Mouse (Mus musculus): ENCODE results near the gene Mfap2. TPM values are rescaled to one million over a fixed set of nuclear protein-coding genes. Genes with fewer than 3 reads are reported as not detected.

Mfap2 gene
- polyA plus RNA-seq, 1 experiment from 2014 or later: 287 TPM

- Histone ChIP-seq H3K4me3 (no peak overlapping the region), H3K9me3 (no peaks in the 10 kb centered on the region), H3K4me1 (no peaks in the 10 kb centered on the region), H3K27me3 (no peaks in the 10 kb centered on the region), H3K4me2 (replicated peaks) (no peak overlapping the region), H3K36me3 (peaks cover 78% of the 10 kb centered on the region), H3K9ac (replicated peaks) (0 out of 2 replicates have a peak overlapping the region, but pooled peaks have one; percentile 1), H3K27ac (replicated peaks) (no peak overlapping the region)
- ATAC-seq (ENCODE audit: low FRiP score, low read depth): no peak
- 93% methylated on average over 10 of the region's 10 CpGs for WGBS
Measured at GRCm38 (mm10) chr4:140977278-140977677, 32.9 kb upstream of the Mfap2 start.

- Histone ChIP-seq H3K4me1 (peaks cover 1% of the 10 kb centered on the region; the same call in 1 of the 2 replicates), H3K27ac (replicated peaks) (no peak overlapping the region), H3K9me3 (no peaks in the 10 kb centered on the region), H3K4me2 (replicated peaks) (no peak overlapping the region), H3K36me3 (peaks cover 69% of the 10 kb centered on the region), H3K27me3 (no peaks in the 10 kb centered on the region), H3K4me3 (no peak overlapping the region), H3K9ac (replicated peaks) (no peak overlapping the region)
- WGBS: 96% methylated on average over 14 of the region's 14 CpGs
- ATAC-seq (ENCODE audit: low FRiP score, low read depth): no peak
Measured at GRCm38 (mm10) chr4:140977886-140978692, 32.1 kb upstream of the Mfap2 start.

DNA sequence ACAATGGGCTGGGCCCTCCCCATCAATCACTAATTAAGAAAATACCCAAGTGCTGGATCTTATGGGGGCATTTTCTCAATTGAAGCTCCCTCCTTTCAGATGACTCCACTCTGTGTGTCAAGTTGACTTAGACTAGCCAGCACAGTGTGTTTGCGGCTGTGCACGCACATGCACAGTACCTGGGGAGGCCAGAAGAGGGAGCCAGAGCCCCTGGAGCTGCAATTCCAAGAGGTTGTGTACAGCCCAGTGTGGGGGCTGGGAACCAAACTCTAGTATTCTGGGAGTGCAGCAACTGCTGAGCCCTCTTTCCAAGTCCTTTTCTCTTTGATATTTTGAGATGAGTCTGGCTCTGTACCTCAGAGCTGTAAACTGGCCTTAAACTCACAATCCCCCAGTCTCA, 28.6 kb upstream of the Mfap2 start:
- Histone ChIP-seq H3K9me3 (no peaks in the 10 kb centered on the region), H3K4me3 (no peak overlapping the region), H3K4me2 (replicated peaks) (no peak overlapping the region), H3K27ac (replicated peaks) (no peak overlapping the region), H3K4me1 (peaks cover 10% of the 10 kb centered on the region), H3K36me3 (peaks cover 34% of the 10 kb centered on the region), H3K9ac (replicated peaks) (no peak overlapping the region), H3K27me3 (0 out of 2 replicates have a peak, but pooled peaks cover 8% of the 10 kb centered on the region)
- ATAC-seq (ENCODE audit: low FRiP score, low read depth): no peak
- WGBS: 92% methylated on average over 2 of the region's 2 CpGs

DNA sequence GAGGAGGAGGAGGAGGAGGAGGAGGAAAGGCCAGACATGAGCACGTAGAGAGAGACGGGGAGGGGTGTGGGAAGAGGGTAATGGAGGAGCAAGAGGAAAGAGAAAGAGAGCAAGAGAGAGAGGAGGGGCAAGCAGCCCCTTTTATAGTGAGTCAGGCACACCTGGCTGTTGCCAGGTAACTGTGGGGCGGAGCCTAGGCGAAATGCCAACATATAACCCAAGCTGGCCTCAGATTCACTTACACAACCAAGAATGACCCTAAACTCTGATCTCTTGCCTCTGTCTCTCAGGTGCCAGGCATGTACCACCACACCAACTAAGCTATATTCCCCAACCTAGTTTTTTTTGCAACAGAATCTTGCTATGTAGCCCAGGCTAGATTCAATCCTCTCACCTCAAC, 27.4 kb upstream of the Mfap2 start:
- Histone ChIP-seq H3K4me1 (peaks cover 15% of the 10 kb centered on the region), H3K4me2 (replicated peaks) (no peak overlapping the region), H3K36me3 (peaks cover 22% of the 10 kb centered on the region), H3K9me3 (no peaks in the 10 kb centered on the region), H3K4me3 (no peak overlapping the region), H3K27me3 (0 out of 2 replicates have a peak, but pooled peaks cover 8% of the 10 kb centered on the region), H3K9ac (replicated peaks) (no peak overlapping the region), H3K27ac (replicated peaks) (no peak overlapping the region)
- 68% methylated on average over 4 of the region's 4 CpGs for WGBS
- ATAC-seq (ENCODE audit: low FRiP score, low read depth): no peak

DNA sequence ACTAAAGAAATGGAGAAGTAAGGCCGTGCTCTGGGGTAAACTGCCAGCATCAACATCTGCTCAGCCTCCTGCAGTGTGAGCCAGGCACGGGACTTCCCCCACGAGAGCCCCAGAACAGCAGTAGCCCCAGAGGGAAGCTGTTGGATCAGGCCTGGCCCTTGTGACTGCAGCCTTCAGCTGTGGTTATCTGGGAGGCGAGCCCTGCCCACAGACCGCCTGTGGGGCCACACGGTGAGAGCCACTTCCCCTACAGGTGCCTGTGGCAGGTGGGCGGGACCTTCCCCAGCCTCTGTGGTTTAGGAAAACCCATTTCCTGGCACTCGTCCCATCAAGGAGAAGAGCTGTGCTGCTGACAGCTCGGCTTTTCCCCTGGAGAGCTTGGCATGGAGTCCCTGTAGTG, 26.8 kb upstream of the Mfap2 start:
- Histone ChIP-seq H3K4me3 (no peak overlapping the region), H3K9ac (replicated peaks) (no peak overlapping the region), H3K27me3 (0 out of 2 replicates have a peak, but pooled peaks cover 8% of the 10 kb centered on the region), H3K4me1 (peaks cover 21% of the 10 kb centered on the region), H3K4me2 (replicated peaks) (no peak overlapping the region), H3K36me3 (peaks cover 16% of the 10 kb centered on the region), H3K27ac (replicated peaks) (no peak overlapping the region), H3K9me3 (no peaks in the 10 kb centered on the region)
- WGBS: 22% methylated on average over 9 of the region's 9 CpGs
- ATAC-seq (ENCODE audit: low FRiP score, low read depth): no peak

- WGBS: 87% methylated on average over 6 of the region's 6 CpGs
- no peak for ATAC-seq (ENCODE audit: low FRiP score, low read depth)
- H3K27ac ChIP-seq (replicated peaks): no peak overlapping the region
Measured at GRCm38 (mm10) chr4:140984544-140984943, 25.7 kb upstream of the Mfap2 start.

DNA sequence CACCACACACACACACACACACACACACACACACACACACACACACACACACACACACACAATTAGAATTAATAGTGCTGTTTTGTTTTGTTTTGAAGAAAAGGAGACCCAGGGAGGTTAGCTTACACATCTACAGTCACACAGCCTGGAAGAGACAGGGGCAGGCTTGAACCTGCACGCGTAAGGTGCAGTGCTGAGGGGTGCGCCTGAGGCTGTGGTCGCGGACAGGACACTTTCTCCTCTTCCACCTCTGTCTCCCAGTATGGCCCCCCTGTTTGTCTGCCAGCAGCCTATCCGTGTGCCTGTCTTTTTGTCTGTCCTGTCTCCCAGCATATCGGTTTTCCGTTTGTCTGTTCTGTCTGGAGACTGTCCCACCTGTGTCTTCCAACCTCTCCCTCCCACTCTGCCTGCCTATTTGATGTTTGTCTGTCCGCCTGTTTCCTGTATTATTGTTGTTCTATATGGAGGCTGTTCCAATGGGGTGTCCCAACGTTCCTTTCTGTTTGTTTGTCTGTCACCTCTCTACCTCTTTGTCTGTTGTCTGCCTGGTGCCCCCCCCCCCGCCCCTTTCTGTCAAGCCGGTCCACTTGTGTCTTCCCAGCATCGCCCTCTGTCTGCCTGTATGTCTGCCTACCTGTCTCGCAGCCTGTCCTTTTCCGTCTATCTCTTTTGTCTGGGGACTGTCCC, 24.1 kb upstream of the Mfap2 start:
- 27% methylated on average over 15 of the region's 15 CpGs for whole genome bisulfite sequencing
- H3K4me3 ChIP-seq: peak overlapping the region; percentile 69
- H3K9ac ChIP-seq (replicated peaks): peak overlapping the region; percentile 77
- H3K4me2 ChIP-seq (replicated peaks): peak overlapping the region; percentile 59
- H3K27me3 ChIP-seq: 0 out of 2 replicates have a peak, but pooled peaks cover 8% of the 10 kb centered on the region
- H3K27ac ChIP-seq (replicated peaks): peak overlapping the region; percentile 62
- no peaks in the 10 kb centered on the region for H3K36me3 ChIP-seq
- H3K9me3 ChIP-seq: no peaks in the 10 kb centered on the region
- peaks cover 38% of the 10 kb centered on the region for H3K4me1 ChIP-seq
- ATAC-seq (ENCODE audit: low FRiP score, low read depth): peak; percentile 31; the same call in 1 of the 2 replicates

More at GRCm38 (mm10) chr4:140984544-140984943, 25.7 kb upstream of the Mfap2 start:
- Histone ChIP-seq H3K4me3 (no peak overlapping the region), H3K36me3 (peaks cover 5% of the 10 kb centered on the region), H3K9ac (replicated peaks) (no peak overlapping the region), H3K9me3 (no peaks in the 10 kb centered on the region), H3K4me1 (peaks cover 31% of the 10 kb centered on the region), H3K4me2 (replicated peaks) (no peak overlapping the region), H3K27me3 (0 out of 2 replicates have a peak, but pooled peaks cover 8% of the 10 kb centered on the region)

GRCm38 (mm10) chr4:140986711-140987395, 23.4 kb upstream of the Mfap2 start, which contains the start of gene Atp13a2:
Gene Atp13a2, plus strand, starts transcription at chr4:140986873.
- H3K27me3 ChIP-seq: 0 out of 2 replicates have a peak, but pooled peaks cover 8% of the 10 kb centered on the region
- H3K4me1 ChIP-seq: peaks cover 38% of the 10 kb centered on the region
- under 1% methylated on average over 55 of the region's 58 CpGs for WGBS

GRCm38 (mm10) chr4:140987476-140987875, 22.7 kb upstream of the Mfap2 start:
- Histone ChIP-seq H3K27me3 (0 out of 2 replicates have a peak, but pooled peaks cover 8% of the 10 kb centered on the region), H3K36me3 (peaks cover 8% of the 10 kb centered on the region), H3K4me1 (peaks cover 38% of the 10 kb centered on the region), H3K9ac (replicated peaks) (peak overlapping the region; percentile 77), H3K9me3 (no peaks in the 10 kb centered on the region), H3K27ac (replicated peaks) (no peak overlapping the region), H3K4me3 (peak overlapping the region; percentile 69), H3K4me2 (replicated peaks) (peak overlapping the region; percentile 59)
- ATAC-seq (ENCODE audit: low FRiP score, low read depth): no peak; the same call in 1 of the 2 replicates
- WGBS: 36% methylated on average over 7 of the region's 7 CpGs

More at GRCm38 (mm10) chr4:140986711-140987395, 23.4 kb upstream of the Mfap2 start, which contains the start of gene Atp13a2:
- Histone ChIP-seq H3K27ac (replicated peaks) (peak within 1 kb of the TSS; percentile 62), H3K9ac (replicated peaks) (peak within 1 kb of the TSS; percentile 77), H3K36me3 (peaks cover 2% of the 10 kb centered on the region; the same call in 1 of the 2 replicates), H3K4me3 (peak within 1 kb of the TSS; percentile 69), H3K4me2 (replicated peaks) (peak within 1 kb of the TSS; percentile 59), H3K9me3 (no peaks in the 10 kb centered on the region)
- ATAC-seq (ENCODE audit: low FRiP score, low read depth): peak; percentile 94

DNA sequence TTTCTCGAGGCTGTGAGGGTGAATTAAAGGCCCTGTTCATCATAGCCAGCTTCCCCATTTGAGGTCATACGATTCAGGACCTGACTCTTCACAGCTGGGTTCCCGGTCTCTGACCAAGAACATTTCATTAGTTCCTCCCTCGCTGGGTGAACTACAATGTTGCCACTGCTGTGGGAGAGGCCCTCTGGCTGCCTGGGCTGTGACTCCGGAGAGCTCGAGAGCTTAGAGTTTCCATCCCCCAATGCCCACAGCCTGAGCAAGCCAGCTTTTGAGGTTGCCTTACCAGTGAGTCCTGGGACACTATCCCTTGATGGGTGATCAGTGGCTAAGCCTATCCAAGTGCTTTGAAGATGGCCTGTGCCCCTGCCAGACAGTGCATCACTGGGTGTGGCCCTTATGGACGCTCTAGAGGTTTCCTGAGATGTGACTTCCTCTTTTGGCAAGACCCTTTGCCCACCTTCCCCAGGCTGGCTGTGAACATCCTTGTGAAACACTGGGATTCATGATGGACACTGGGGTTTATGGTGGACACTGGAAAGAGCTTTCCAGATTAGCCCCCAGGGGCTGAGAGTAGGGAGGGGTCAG, 21.4 kb upstream of the Mfap2 start:
- Histone ChIP-seq H3K4me2 (replicated peaks) (peak overlapping the region; percentile 59), H3K9ac (replicated peaks) (0 out of 2 replicates have a peak overlapping the region, but pooled peaks have one; percentile 7), H3K36me3 (peaks cover 20% of the 10 kb centered on the region), H3K9me3 (no peaks in the 10 kb centered on the region), H3K27ac (replicated peaks) (0 out of 2 replicates have a peak overlapping the region, but pooled peaks have one; percentile 15), H3K27me3 (0 out of 2 replicates have a peak, but pooled peaks cover 8% of the 10 kb centered on the region), H3K4me1 (peaks cover 30% of the 10 kb centered on the region), H3K4me3 (peak overlapping the region; percentile 14; the same call in 1 of the 2 replicates)
- ATAC-seq (ENCODE audit: low FRiP score, low read depth): no peak
- 69% methylated on average over 7 of the region's 7 CpGs for WGBS

- 91% methylated on average over 14 of the region's 14 CpGs for WGBS
- Histone ChIP-seq H3K27ac (replicated peaks) (no peak overlapping the region), H3K9me3 (no peaks in the 10 kb centered on the region), H3K4me2 (replicated peaks) (no peak overlapping the region), H3K36me3 (peaks cover 26% of the 10 kb centered on the region), H3K27me3 (0 out of 2 replicates have a peak, but pooled peaks cover 7% of the 10 kb centered on the region), H3K4me3 (no peak overlapping the region), H3K4me1 (peaks cover 30% of the 10 kb centered on the region), H3K9ac (replicated peaks) (no peak overlapping the region)
- ATAC-seq (ENCODE audit: low FRiP score, low read depth): no peak
Measured at GRCm38 (mm10) chr4:140989447-140989846, 20.8 kb upstream of the Mfap2 start.

Measured in midbrain, embryonic 12.5 days (tissue).